ENCODE assay signal across 15 mouse cellular contexts in the genomic region with DNA sequence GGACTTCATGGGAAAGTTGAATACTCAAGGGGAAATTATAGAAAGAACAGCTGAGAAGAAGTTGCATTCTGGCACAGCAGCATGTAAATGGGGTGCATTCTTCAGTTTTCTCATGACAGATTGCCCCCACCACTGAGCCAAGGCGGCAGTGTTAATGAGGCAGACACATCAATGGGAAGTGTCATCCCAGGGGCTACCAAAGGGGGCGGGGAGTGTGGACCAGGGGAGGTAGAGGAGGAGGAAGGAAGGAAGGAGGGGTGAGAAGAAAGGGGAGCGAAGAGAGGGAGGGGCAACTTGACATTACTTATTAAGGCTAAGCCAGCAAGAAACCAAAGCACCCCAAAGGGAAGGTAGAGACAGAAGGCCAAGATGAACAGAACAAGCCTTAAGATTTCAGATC.
DNase-seq lines count a peak whose midpoint lies in the region; ATAC-seq and TF ChIP-seq lines count a peak whose summit lies in the region.
"Had no signal": no experiment of that assay in that cellular context is flagged by ENCODE, and none has a peak within 500 bp of the region (broad histone marks: within the 10 kb centered on the region; RNA-seq: fewer than 3 reads in every experiment).

No protein-coding gene starts in this region.

- peaks cover 38% of the 10 kb centered on the region for H3K4me1 ChIP-seq in forebrain, embryonic 12.5 days
- peaks cover 20% of the 10 kb centered on the region for H3K4me1 ChIP-seq in hindbrain, embryonic 13.5 days (replicated peaks)

- DNase-seq in layer of hippocampus, adult 2 months (ENCODE audit: low spot score in 2 of 2), result no peak
- no peak for DNase-seq in layer of hippocampus, adult 18-20 months (ENCODE audit: low spot score in 2 of 2)
- peak; percentile 54 for DNase-seq in retina, embryonic 14.5 days (ENCODE audit: low spot score)
- no peak for DNase-seq in spleen, adult 12 weeks (ENCODE audit: low spot score)
- DNase-seq in frontal cortex, postnatal 25 days (ENCODE audit: low spot score in 2 of 2), result no peak
- DNase-seq: adrenal gland, postnatal 14 days; cerebellum, adult 9-10 months; heart, postnatal 10 days; liver; lung, adult 2 months; thymus, adult 2 months had no signal

- H3K4me2 ChIP-seq in forebrain, embryonic 12.5 days, result peak overlapping the region; percentile 15; the same call in 1 of the 2 replicates
- no peak overlapping the region for H3K4me2 ChIP-seq in hindbrain, embryonic 13.5 days

- WGBS in forebrain, embryonic 12.5 days, result 9% methylated on average over 3 of the region's 3 CpGs
- 6% methylated on average over 3 of the region's 3 CpGs for WGBS in hindbrain, embryonic 13.5 days

- H3K4me3 ChIP-seq in layer of hippocampus, adult 2 months, result no peak overlapping the region
- H3K4me3 ChIP-seq in forebrain, embryonic 12.5 days (replicated peaks), result no peak overlapping the region
- H3K4me3 ChIP-seq in hindbrain, embryonic 13.5 days, result no peak overlapping the region

- H3K36me3 ChIP-seq in forebrain, embryonic 12.5 days (replicated peaks), result no peaks in the 10 kb centered on the region
- no peaks in the 10 kb centered on the region for H3K36me3 ChIP-seq in hindbrain, embryonic 13.5 days

- H3K9ac ChIP-seq in forebrain, embryonic 12.5 days, result peak overlapping the region; percentile 29; the same call in 1 of the 2 replicates
- H3K9ac ChIP-seq in hindbrain, embryonic 13.5 days, result no peak overlapping the region

- no peaks in the 10 kb centered on the region for H3K9me3 ChIP-seq in forebrain, embryonic 12.5 days
- H3K9me3 ChIP-seq in hindbrain, embryonic 13.5 days, result no peaks in the 10 kb centered on the region

- TF ChIP-seq CTCF in layer of hippocampus, adult 2 months (conservative IDR thresholded peaks at IDR 0.05), result peak; percentile 27

- no peaks in the 10 kb centered on the region for H3K27me3 ChIP-seq in forebrain, embryonic 12.5 days
- no peaks in the 10 kb centered on the region for H3K27me3 ChIP-seq in hindbrain, embryonic 13.5 days

- ATAC-seq in forebrain, embryonic 12.5 days (ENCODE audit: low FRiP score), result peak; percentile 51; the same call in 1 of the 2 replicates
- ATAC-seq in hindbrain, embryonic 13.5 days (ENCODE audit: low FRiP score), result 0 out of 2 replicates have a peak, but pooled peaks have one; percentile 33
- ATAC-seq: CD4-positive, CD25-positive, alpha-beta regulatory T cell, adult 4 months; intestine, embryonic 16.5 days had no signal

- H3K27ac ChIP-seq in layer of hippocampus, adult 2 months, result no peak overlapping the region
- peak overlapping the region; percentile 70 for H3K27ac ChIP-seq in forebrain, embryonic 12.5 days
- H3K27ac ChIP-seq in hindbrain, embryonic 13.5 days, result peak overlapping the region; percentile 69; the same call in 1 of the 2 replicates
